ENCODE assay signal across 9 mouse cellular contexts in the genomic region with DNA sequence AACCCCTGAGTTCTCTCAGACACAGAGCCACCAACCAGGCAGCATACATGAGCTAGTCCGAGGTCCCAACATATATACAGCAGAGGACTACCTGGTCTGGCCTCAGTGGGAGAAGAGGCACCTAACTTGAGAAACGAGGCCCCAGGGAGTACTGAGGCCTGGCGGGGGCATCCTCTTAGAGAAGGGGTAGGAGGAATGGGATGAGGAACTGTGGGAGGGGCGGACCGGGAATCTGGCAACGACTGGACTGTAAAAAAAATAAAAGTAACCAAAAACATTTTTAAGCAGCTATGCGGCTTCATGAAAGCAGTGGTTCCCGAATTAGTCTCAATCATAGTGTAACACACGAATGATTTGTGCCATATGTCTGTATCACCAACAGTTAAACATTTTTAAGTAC. TPM values are rescaled to one million over a fixed set of nuclear protein-coding genes. Genes with fewer than 3 reads are reported as not detected.
DNase-seq lines count a peak whose midpoint lies in the region; ATAC-seq and TF ChIP-seq lines count a peak whose summit lies in the region.
"Had no signal": no experiment of that assay in that cellular context is flagged by ENCODE, and none has a peak within 500 bp of the region (broad histone marks: within the 10 kb centered on the region; RNA-seq: fewer than 3 reads in every experiment).

No protein-coding gene starts in this region.

- 0 out of 2 replicates have a peak, but pooled peaks cover 3% of the 10 kb centered on the region for H3K27me3 ChIP-seq in erythroblast, embryonic 14.5 days (ENCODE audit: control insufficient read depth)
- no peaks in the 10 kb centered on the region for H3K27me3 ChIP-seq in heart, embryonic 13.5 days (replicated peaks)
- H3K27me3 ChIP-seq in limb, embryonic 15.5 days: no peaks in the 10 kb centered on the region
- H3K27me3 ChIP-seq in neural tube, embryonic 15.5 days (replicated peaks): no peaks in the 10 kb centered on the region

- H3K9me3 ChIP-seq in erythroblast, embryonic 14.5 days (ENCODE audit: control insufficient read depth, low read length): no peaks in the 10 kb centered on the region
- H3K9me3 ChIP-seq in ES-E14 (ENCODE audit: control insufficient read depth, insufficient read depth, low read depth, low read length): no peaks in the 10 kb centered on the region
- H3K9me3 ChIP-seq in heart, embryonic 13.5 days: no peaks in the 10 kb centered on the region
- no peaks in the 10 kb centered on the region for H3K9me3 ChIP-seq in limb, embryonic 15.5 days
- no peaks in the 10 kb centered on the region for H3K9me3 ChIP-seq in neural tube, embryonic 15.5 days (replicated peaks)

- peak overlapping the region; percentile 72 for H3K4me2 ChIP-seq in heart, embryonic 13.5 days
- peak overlapping the region; percentile 84 for H3K4me2 ChIP-seq in limb, embryonic 15.5 days
- H3K4me2 ChIP-seq in neural tube, embryonic 15.5 days: peak overlapping the region; percentile 82

- H3K4me3 ChIP-seq in erythroblast, embryonic 14.5 days (replicated peaks): peak overlapping the region; percentile 81
- H3K4me3 ChIP-seq in ES-E14 (ENCODE audit: insufficient read depth in 1 of 2, low read depth in 1 of 2, low read length in 2 of 2, poor library complexity in 1 of 2, severe bottlenecking in 1 of 2): peak overlapping the region; percentile 90 to 99
- H3K4me3 ChIP-seq in heart, embryonic 13.5 days: peak overlapping the region; percentile 99
- H3K4me3 ChIP-seq in limb, embryonic 15.5 days: peak overlapping the region; percentile 96
- peak overlapping the region; percentile 99 for H3K4me3 ChIP-seq in neural tube, embryonic 15.5 days (replicated peaks)

- H3K27ac ChIP-seq in ES-E14 (ENCODE audit: insufficient read depth, low read depth, low read length, poor library complexity, severe bottlenecking): no peak overlapping the region
- H3K27ac ChIP-seq in heart, embryonic 13.5 days (replicated peaks): peak overlapping the region; percentile 99
- H3K27ac ChIP-seq in limb, embryonic 15.5 days: peak overlapping the region; percentile 97
- H3K27ac ChIP-seq in neural tube, embryonic 15.5 days (replicated peaks): peak overlapping the region; percentile 93

- H3K9ac ChIP-seq in ES-E14 (ENCODE audit: insufficient read depth, low read depth, low read length, poor library complexity, severe bottlenecking): peak overlapping the region; percentile 88
- peak overlapping the region; percentile 99 for H3K9ac ChIP-seq in heart, embryonic 13.5 days
- H3K9ac ChIP-seq in limb, embryonic 15.5 days: peak overlapping the region; percentile 97
- peak overlapping the region; percentile 99 for H3K9ac ChIP-seq in neural tube, embryonic 15.5 days (replicated peaks)

- no peak for ATAC-seq in erythroblast, adult 5-6 weeks (replicated peaks; ENCODE audit: low FRiP score, poor library complexity, severe bottlenecking)
- ATAC-seq in heart, embryonic 13.5 days (ENCODE audit: extremely low read depth, insufficient number of reproducible peaks, low FRiP score, low TSS enrichment): no peak
- ATAC-seq in limb, embryonic 15.5 days (ENCODE audit: insufficient number of reproducible peaks, low FRiP score, low TSS enrichment, low read depth): no peak
- ATAC-seq in neural tube, embryonic 15.5 days (ENCODE audit: low FRiP score): peak; percentile 9

- in situ Hi-C loops in ES-E14 (cut with MboI; ENCODE audit: low sequenced_read_pairs in 2 of 2, unreplicated experiment in 2 of 2): no loop called here

- WGBS in heart, embryonic 13.5 days: 7% methylated on average over 9 of the region's 9 CpGs
- WGBS in limb, embryonic 15.5 days: 6% methylated on average over 9 of the region's 9 CpGs
- WGBS in neural tube, embryonic 15.5 days: 9% methylated on average over 9 of the region's 9 CpGs

- H3K4me1 ChIP-seq in erythroblast, embryonic 14.5 days (ENCODE audit: control insufficient read depth): peaks cover 25% of the 10 kb centered on the region
- H3K4me1 ChIP-seq in ES-E14 (ENCODE audit: control insufficient read depth in 2 of 2, insufficient read depth in 2 of 2, low read length in 2 of 2, poor library complexity in 1 of 2): peaks cover 0 to 4% of the 10 kb centered on the region in 2 experiments; a peak in 1 of 4 replicates
- peaks cover 27% of the 10 kb centered on the region for H3K4me1 ChIP-seq in heart, embryonic 13.5 days
- peaks cover 17% of the 10 kb centered on the region for H3K4me1 ChIP-seq in limb, embryonic 15.5 days
- peaks cover 23% of the 10 kb centered on the region for H3K4me1 ChIP-seq in neural tube, embryonic 15.5 days

- DNase-seq in ES-E14 (ENCODE audit: low read depth, low spot score): no peak
- DNase-seq in frontal cortex, postnatal 14 days (ENCODE audit: low spot score in 2 of 2): no peak
- DNase-seq in right cerebral cortex, postnatal 10 days (ENCODE audit: low spot score in 2 of 2): no peak

- H3K36me3 ChIP-seq in erythroblast, embryonic 14.5 days (ENCODE audit: control insufficient read depth): peaks cover 19% of the 10 kb centered on the region
- peaks cover 6% of the 10 kb centered on the region for H3K36me3 ChIP-seq in ES-E14 (ENCODE audit: control insufficient read depth, insufficient read depth, low read length, poor library complexity, severe bottlenecking)
- H3K36me3 ChIP-seq in heart, embryonic 13.5 days: peaks cover 18% of the 10 kb centered on the region
- peaks cover 19% of the 10 kb centered on the region for H3K36me3 ChIP-seq in limb, embryonic 15.5 days
- peaks cover 16% of the 10 kb centered on the region for H3K36me3 ChIP-seq in neural tube, embryonic 15.5 days

TF ChIP-seq in ES-E14, 5 proteins besides CTCF, POLR2A, EP300 and RAD21:
- TF ChIP-seq MAFK (IDR thresholded peaks at IDR 0.05; ENCODE audit: insufficient read depth, low read depth, low read length) (no peak), ZC3H11A (IDR thresholded peaks at IDR 0.05; ENCODE audit: borderline replicate concordance, low read depth, low read length) (no peak), CHD2 (IDR thresholded peaks at IDR 0.05; ENCODE audit: low read depth, low read length) (no peak), ZNF384 (IDR thresholded peaks at IDR 0.05; ENCODE audit: low read depth, low read length) (no peak), HCFC1 (IDR thresholded peaks at IDR 0.05; ENCODE audit: borderline replicate concordance, insufficient read depth, low read length) (no peak)

RNA-seq across cellular contexts. Expression of a gene that starts 0.7 kb away (rescaled TPM):
- polyA plus RNA-seq in erythroblast, embryonic 14.5 days (2012): 1.2 and 1.3 TPM in 2 replicates
- 53.7 and 80.9 TPM in 2 replicates for total RNA-seq in erythroblast, adult 5-6 weeks (2015; ENCODE audit: low replicate concordance)
- total RNA-seq in erythroblast, adult 5-6 weeks (2017; ENCODE audit: low replicate concordance): 25.5 and 38.4 TPM in 2 replicates
- 102 and 114 TPM in 2 replicates for total RNA-seq in ES-E14 (2012; rRNA removed)
- polyA plus RNA-seq in heart, embryonic 13.5 days (2015; fragmentation: Nextera tagmentation; extraction: Ambion mirVana): 401 and 425 TPM in 2 replicates
- polyA plus RNA-seq in limb, embryonic 15.5 days (2015; fragmentation: Nextera tagmentation; extraction: Ambion mirVana): 171 and 182 TPM in 2 replicates
- polyA plus RNA-seq in neural tube, embryonic 15.5 days (2015; fragmentation: Nextera tagmentation; extraction: Ambion mirVana): 244 and 245 TPM in 2 replicates

RNA-seq across cellular contexts. Expression of a gene that starts 35.8 kb away (rescaled TPM):
- not detected in 2 replicates for polyA plus RNA-seq in erythroblast, embryonic 14.5 days (2012)
- not detected in 2 replicates for total RNA-seq in erythroblast, adult 5-6 weeks (2015; ENCODE audit: low replicate concordance)
- not detected in 2 replicates for total RNA-seq in erythroblast, adult 5-6 weeks (2017; ENCODE audit: low replicate concordance)
- total RNA-seq in ES-E14 (2012; rRNA removed): 0.26 and 0.58 TPM in 2 replicates
- 0.16 and 0.32 TPM in 2 replicates for polyA plus RNA-seq in heart, embryonic 13.5 days (2015; fragmentation: Nextera tagmentation; extraction: Ambion mirVana)
- 0.19 and 0.29 TPM in 2 replicates for polyA plus RNA-seq in limb, embryonic 15.5 days (2015; fragmentation: Nextera tagmentation; extraction: Ambion mirVana)
- polyA plus RNA-seq in neural tube, embryonic 15.5 days (2015; fragmentation: Nextera tagmentation; extraction: Ambion mirVana): 0.40 and 0.42 TPM in 2 replicates
- total RNA-seq: neutrophil, adult 5-6 weeks had no signal

RNA-seq across cellular contexts. Expression of a gene that starts 43.1 kb away (rescaled TPM):
- polyA plus RNA-seq in erythroblast, embryonic 14.5 days (2012): 2.9 and 4.6 TPM in 2 replicates
- 8.8 and 13.2 TPM in 2 replicates for total RNA-seq in erythroblast, adult 5-6 weeks (2015; ENCODE audit: low replicate concordance)
- total RNA-seq in erythroblast, adult 5-6 weeks (2017; ENCODE audit: low replicate concordance): 3.0 and 4.7 TPM in 2 replicates
- 21.6 and 22.1 TPM in 2 replicates for total RNA-seq in ES-E14 (2012; rRNA removed)
- polyA plus RNA-seq in heart, embryonic 13.5 days (2015; fragmentation: Nextera tagmentation; extraction: Ambion mirVana): 8.5 and 10.2 TPM in 2 replicates
- 10.6 and 11.5 TPM in 2 replicates for polyA plus RNA-seq in limb, embryonic 15.5 days (2015; fragmentation: Nextera tagmentation; extraction: Ambion mirVana)
- 11.2 and 11.8 TPM in 2 replicates for polyA plus RNA-seq in neural tube, embryonic 15.5 days (2015; fragmentation: Nextera tagmentation; extraction: Ambion mirVana)

Comparison
In these comparisons a context has a peak if more than half of its experiments do, and no peak if none do; other contexts are left out.
1. RNA of a gene that starts 0.7 kb away (polyA plus RNA-seq): 401 to 425 TPM in heart, embryonic 13.5 days, 244 to 245 TPM in neural tube, embryonic 15.5 days and 171 to 182 TPM in limb, embryonic 15.5 days; 1.2 to 1.3 TPM in erythroblast, embryonic 14.5 days; every median in the first group is over 10 times any median in the second.
2. Peak in every context shown above with its lines, with median percentiles within 50 percentile points of each other: H3K4me3 ChIP-seq, H3K9ac ChIP-seq and H3K4me2 ChIP-seq.